Mouse (Mus musculus) myocyte (in vitro differentiated cells): ENCODE measurements around the gene Nme4.

ENCODE experiments used
- E2F4 ChIP-seq: IDR thresholded peaks from one replicate; pipeline ENCODE4 v1.6.1; 2011; ENCODE audit warnings: mild to moderate bottlenecking, control low read depth, moderate library complexity; ENCODE audit not compliant: insufficient read depth
- POLR2A ChIP-seq: IDR thresholded peaks from one replicate; pipeline ENCODE4 v1.6.1; 2011; ENCODE audit warnings: low read depth, mild to moderate bottlenecking, control low read depth, moderate library complexity; ENCODE audit not compliant: insufficient read length

DNA sequence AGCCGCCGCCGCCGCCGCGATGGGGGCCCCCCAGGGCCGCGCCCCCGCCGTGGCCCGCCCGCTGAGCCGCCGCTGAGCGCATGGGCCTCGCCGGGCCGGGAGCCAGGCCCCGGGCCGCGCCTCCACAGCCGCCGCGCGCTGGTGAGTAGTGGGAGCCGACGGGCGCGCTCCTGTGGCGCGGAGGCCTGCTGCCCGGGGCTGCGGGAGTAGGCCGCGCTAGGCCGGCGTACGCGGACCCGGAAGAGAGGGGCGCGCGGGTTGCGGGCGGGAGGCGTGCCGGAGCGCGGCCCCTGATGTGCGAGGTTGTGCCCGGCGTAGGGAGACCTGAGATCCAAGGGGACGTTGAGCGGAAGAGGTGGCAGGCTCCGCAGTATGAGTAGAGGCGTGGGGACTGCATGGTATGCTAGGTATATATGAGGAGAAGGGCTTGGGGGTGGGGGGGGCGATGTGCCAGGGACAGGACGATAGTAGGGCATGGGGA is 43.5 kb upstream of the Nme4 start:
- TF ChIP-seq POLR2A, result no peak
- TF ChIP-seq E2F4, result no peak
